Mouse (Mus musculus) limb, embryonic 15.5 days (tissue): ENCODE data around the gene Phlpp1. TPM values are rescaled to one million over a fixed set of nuclear protein-coding genes. Genes with fewer than 3 reads are reported as not detected.

ENCODE experiments used
- ATAC-seq: fragments of 200-750 bp; cut with Nextera tagmentation; 2 replicates; pipeline ENCODE4 v1.8.0; 2017; ENCODE audit warnings: low read depth, moderate TSS enrichment; ENCODE audit not compliant: insufficient number of reproducible peaks, low FRiP score, low TSS enrichment
- H3K27ac ChIP-seq: fragments of 300-500 bp; sonication (generic); 2 replicates; pipeline ENCODE4 v1.5.1; 2015; ENCODE audit warnings: moderate library complexity, mild to moderate bottlenecking, inconsistent platforms
- H3K27me3 ChIP-seq: fragments of 300-500 bp; sonication (generic); 2 replicates; pipeline ENCODE4 v1.6.1; 2015; ENCODE audit warnings: inconsistent platforms
- H3K36me3 ChIP-seq: fragments of 300-500 bp; sonication (generic); 2 replicates; pipeline ENCODE4 v1.6.1; 2015; ENCODE audit warnings: inconsistent platforms
- H3K4me1 ChIP-seq: fragments of 300-500 bp; sonication (generic); 2 replicates; pipeline ENCODE4 v1.6.1; 2015; ENCODE audit warnings: inconsistent platforms
- H3K4me2 ChIP-seq: fragments of 300-500 bp; sonication (generic); 2 replicates; pipeline ENCODE4 v1.6.1; 2015; ENCODE audit warnings: mild to moderate bottlenecking, inconsistent platforms
- H3K4me3 ChIP-seq: fragments of 300-500 bp; sonication (generic); 2 replicates; pipeline ENCODE4 v1.5.1; 2015; ENCODE audit warnings: mild to moderate bottlenecking, inconsistent platforms
- H3K9ac ChIP-seq: fragments of 300-500 bp; sonication (generic); 2 replicates; pipeline ENCODE4 v1.6.1; 2015; ENCODE audit warnings: inconsistent platforms
- H3K9me3 ChIP-seq: fragments of 300-500 bp; sonication (generic); 2 replicates; pipeline ENCODE4 v1.6.1; 2016; ENCODE audit warnings: inconsistent platforms
- WGBS: fragments of 180-500 bp; shearing (Covaris S2); methylation state at CpG from one replicate; pipeline ENCODE4 v1.1.7; 2015; 5-methylcytosine and 5-hydroxymethylcytosine counted together
- polyA plus RNA-seq: library from polyadenylated mRNA; unstranded; fragments of >200 nt; fragmentation: Nextera tagmentation; extraction: Ambion mirVana; gene quantifications from 2 replicates; pipeline ENCODE4 v1.2.1, GENCODE M21; 2015

The Phlpp1 gene
- polyA plus RNA-seq, 1 experiment from 2014 or later = 4.0 TPM

- H3K9ac ChIP-seq = no peak overlapping the region
- no peak for ATAC-seq
- H3K4me1 ChIP-seq = no peaks in the 10 kb centered on the region
- WGBS = 54% methylated on average over 3 of the region's 3 CpGs
- peaks cover 8% of the 10 kb centered on the region; the same call in 1 of the 2 replicates for H3K36me3 ChIP-seq
- H3K27ac ChIP-seq = no peak overlapping the region
- H3K27me3 ChIP-seq = no peaks in the 10 kb centered on the region
- no peak overlapping the region for H3K4me2 ChIP-seq
- no peaks in the 10 kb centered on the region for H3K9me3 ChIP-seq
- H3K4me3 ChIP-seq = no peak overlapping the region
These were observed 204.5 kb downstream of the Phlpp1 start for GRCm38 (mm10) chr1:106376003-106376402.

- H3K4me3 ChIP-seq = no peak overlapping the region
- no peak for ATAC-seq
- no peaks in the 10 kb centered on the region for H3K9me3 ChIP-seq
- 91% methylated on average over 1 of the region's 1 CpGs for WGBS
- peaks cover 6% of the 10 kb centered on the region; the same call in 1 of the 2 replicates for H3K36me3 ChIP-seq
- no peaks in the 10 kb centered on the region for H3K4me1 ChIP-seq
- H3K4me2 ChIP-seq = no peak overlapping the region
- H3K27ac ChIP-seq = no peak overlapping the region
- no peaks in the 10 kb centered on the region for H3K27me3 ChIP-seq
- H3K9ac ChIP-seq = no peak overlapping the region
These were observed 208.9 kb downstream of the Phlpp1 start for GRCm38 (mm10) chr1:106380465-106380864.

DNA sequence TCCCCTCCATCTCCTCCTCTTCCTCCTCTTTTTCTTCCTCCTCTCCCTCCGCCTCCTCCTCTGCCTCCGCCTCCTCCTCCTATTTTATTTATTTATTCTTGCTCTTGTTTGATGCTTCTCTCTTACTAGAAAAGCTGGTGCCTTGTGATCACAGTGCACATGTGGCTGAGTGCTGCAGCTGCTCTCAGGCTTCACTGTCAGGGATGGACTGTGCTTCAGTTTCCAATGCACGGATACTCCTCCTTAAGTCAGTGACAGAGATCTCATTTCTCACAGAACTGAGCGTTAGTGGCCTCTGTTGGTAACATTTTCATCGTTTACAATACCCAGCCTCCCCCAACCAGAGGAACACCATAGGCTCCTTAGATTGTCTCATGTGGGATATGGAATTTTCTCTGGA lies 215.0 kb downstream of the Phlpp1 start:
- no peak overlapping the region for H3K4me2 ChIP-seq
- no peak overlapping the region for H3K4me3 ChIP-seq
- H3K4me1 ChIP-seq = no peaks in the 10 kb centered on the region
- no peak overlapping the region for H3K9ac ChIP-seq
- no peaks in the 10 kb centered on the region for H3K27me3 ChIP-seq
- peaks cover 11% of the 10 kb centered on the region for H3K36me3 ChIP-seq
- H3K9me3 ChIP-seq = no peaks in the 10 kb centered on the region
- 68% methylated on average over 5 of the region's 5 CpGs for WGBS
- no peak overlapping the region for H3K27ac ChIP-seq
- ATAC-seq = no peak

GRCm38 (mm10) chr1:106387264-106387663 lies 215.7 kb downstream of the Phlpp1 start:
- no peaks in the 10 kb centered on the region for H3K4me1 ChIP-seq
- H3K27ac ChIP-seq = no peak overlapping the region
- H3K4me3 ChIP-seq = no peak overlapping the region
- no peak overlapping the region for H3K4me2 ChIP-seq
- no peak overlapping the region for H3K9ac ChIP-seq
- H3K36me3 ChIP-seq = peaks cover 18% of the 10 kb centered on the region
- no peak for ATAC-seq
- H3K27me3 ChIP-seq = no peaks in the 10 kb centered on the region
- 89% methylated on average over 4 of the region's 4 CpGs for WGBS
- no peaks in the 10 kb centered on the region for H3K9me3 ChIP-seq

GRCm38 (mm10) chr1:106389673-106390072 lies 218.1 kb downstream of the Phlpp1 start:
- no peak for ATAC-seq
- no peaks in the 10 kb centered on the region for H3K27me3 ChIP-seq
- 17% methylated on average over 5 of the region's 5 CpGs for WGBS
- H3K4me1 ChIP-seq = no peaks in the 10 kb centered on the region
- no peak overlapping the region for H3K4me3 ChIP-seq
- no peak overlapping the region for H3K9ac ChIP-seq
- H3K36me3 ChIP-seq = peaks cover 28% of the 10 kb centered on the region
- no peaks in the 10 kb centered on the region for H3K9me3 ChIP-seq
- no peak overlapping the region for H3K4me2 ChIP-seq
- no peak overlapping the region for H3K27ac ChIP-seq

DNA sequence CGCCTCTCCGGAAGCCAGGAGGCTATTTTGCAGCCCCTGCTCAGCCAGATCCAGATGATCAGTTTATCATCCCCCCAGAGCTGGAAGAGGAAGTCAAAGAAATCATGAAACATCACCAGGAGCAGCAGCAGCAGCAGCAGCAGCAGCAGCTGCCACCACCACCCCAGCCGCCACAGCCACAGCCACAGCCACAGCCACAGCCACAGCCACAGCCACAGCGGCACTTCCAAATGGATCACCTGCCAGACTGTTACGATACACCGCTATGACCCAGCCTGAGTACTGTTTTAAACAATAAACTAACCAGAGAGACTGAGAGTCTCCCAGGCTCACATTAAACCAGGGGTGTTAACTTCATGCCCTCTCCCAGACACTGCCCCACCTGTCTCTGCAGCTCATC lies 221.5 kb downstream of the Phlpp1 start:
- 90% methylated on average over 6 of the region's 6 CpGs for WGBS
- H3K9me3 ChIP-seq = no peaks in the 10 kb centered on the region
- H3K36me3 ChIP-seq = peaks cover 21% of the 10 kb centered on the region
- no peak overlapping the region for H3K4me3 ChIP-seq
- ATAC-seq = no peak
- no peak overlapping the region for H3K9ac ChIP-seq
- no peaks in the 10 kb centered on the region for H3K4me1 ChIP-seq
- H3K27ac ChIP-seq = no peak overlapping the region
- no peak overlapping the region for H3K4me2 ChIP-seq
- H3K27me3 ChIP-seq = no peaks in the 10 kb centered on the region

GRCm38 (mm10) chr1:106394678-106395077 lies 223.1 kb downstream of the Phlpp1 start:
- WGBS = 74% methylated on average over 2 of the region's 2 CpGs
- H3K27me3 ChIP-seq = no peaks in the 10 kb centered on the region; the same call in 1 of the 2 replicates

DNA sequence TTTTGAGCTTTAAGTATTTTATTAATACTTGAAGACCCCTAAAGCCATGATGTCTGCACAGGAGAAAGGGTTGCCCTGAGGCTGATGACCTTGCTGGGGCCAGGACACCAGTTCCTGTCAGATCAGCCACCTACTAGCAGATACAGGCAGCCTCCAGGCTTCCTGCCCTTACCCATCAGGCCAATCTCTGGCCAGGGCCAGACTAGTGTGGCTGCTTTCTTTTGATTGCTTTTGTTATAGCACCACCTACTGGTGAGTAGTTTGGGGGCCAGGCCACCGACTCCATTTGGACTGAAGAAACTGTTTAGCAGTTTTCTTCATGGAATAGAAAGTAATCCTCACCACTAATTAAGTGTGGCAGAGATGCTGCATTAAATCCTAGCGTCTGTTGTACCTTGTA lies 223.9 kb downstream of the Phlpp1 start:
- ATAC-seq = no peak
- no peaks in the 10 kb centered on the region for H3K4me1 ChIP-seq
- H3K4me2 ChIP-seq = no peak overlapping the region
- 10% methylated on average over 2 of the region's 2 CpGs for WGBS
- no peaks in the 10 kb centered on the region; the same call in 1 of the 2 replicates for H3K27me3 ChIP-seq
- H3K4me3 ChIP-seq = no peak overlapping the region
- no peaks in the 10 kb centered on the region for H3K9me3 ChIP-seq
- peaks cover 21% of the 10 kb centered on the region for H3K36me3 ChIP-seq
- H3K9ac ChIP-seq = no peak overlapping the region
- H3K27ac ChIP-seq = no peak overlapping the region

More at GRCm38 (mm10) chr1:106394678-106395077, 223.1 kb downstream of the Phlpp1 start:
- Histone ChIP-seq H3K4me3 (no peak overlapping the region), H3K4me1 (no peaks in the 10 kb centered on the region), H3K27ac (no peak overlapping the region), H3K9ac (no peak overlapping the region), H3K4me2 (no peak overlapping the region), H3K9me3 (no peaks in the 10 kb centered on the region), H3K36me3 (peaks cover 21% of the 10 kb centered on the region)
- ATAC-seq = no peak

DNA sequence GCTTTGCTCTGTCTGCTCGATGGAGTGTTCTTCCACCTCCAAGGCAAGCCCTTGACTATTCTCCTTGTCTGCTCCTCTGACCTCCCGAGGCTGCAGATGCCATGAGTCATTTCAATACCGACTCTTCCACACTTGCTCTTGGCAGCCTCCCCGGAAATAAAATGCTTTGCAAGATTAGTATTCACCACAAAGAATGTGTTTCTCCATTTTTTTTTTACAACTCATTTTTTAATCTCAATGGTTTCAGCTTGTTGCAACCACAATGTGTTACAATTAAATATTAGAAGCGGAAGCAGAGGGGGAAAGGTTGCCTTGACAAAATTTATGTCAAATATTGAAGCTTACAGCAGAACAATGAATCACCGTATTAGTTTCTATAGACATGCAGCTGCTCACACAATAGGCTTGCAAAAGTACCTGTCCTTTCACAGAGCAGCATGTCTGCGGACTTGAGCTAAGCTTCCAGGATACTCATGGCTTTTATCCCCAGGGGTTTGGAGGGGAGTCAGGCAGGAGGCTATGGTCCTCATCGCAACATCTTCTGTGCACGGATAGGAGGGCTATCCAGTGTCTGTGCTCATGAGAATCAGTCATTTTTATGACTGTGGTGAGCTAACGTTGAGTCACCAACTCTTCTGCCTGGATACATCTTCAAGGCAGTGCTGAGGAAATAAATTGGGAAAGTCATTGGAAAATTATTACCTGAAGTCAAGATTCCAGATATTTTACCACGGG lies 229.5 kb downstream of the Phlpp1 start:
- Histone ChIP-seq H3K9ac (no peak overlapping the region), H3K27me3 (no peaks in the 10 kb centered on the region; the same call in 1 of the 2 replicates), H3K4me2 (no peak overlapping the region), H3K4me1 (peaks cover 2% of the 10 kb centered on the region; the same call in 1 of the 2 replicates), H3K27ac (no peak overlapping the region), H3K36me3 (no peaks in the 10 kb centered on the region), H3K4me3 (no peak overlapping the region), H3K9me3 (no peaks in the 10 kb centered on the region)
- WGBS = 53% methylated on average over 11 of the region's 11 CpGs
- no peak for ATAC-seq

GRCm38 (mm10) chr1:106403011-106403501 lies 231.5 kb downstream of the Phlpp1 start:
- Histone ChIP-seq H3K4me3 (no peak overlapping the region), H3K9me3 (no peaks in the 10 kb centered on the region), H3K4me2 (no peak overlapping the region), H3K9ac (no peak overlapping the region), H3K36me3 (no peaks in the 10 kb centered on the region), H3K27ac (no peak overlapping the region), H3K4me1 (peaks cover 2% of the 10 kb centered on the region; the same call in 1 of the 2 replicates), H3K27me3 (no peaks in the 10 kb centered on the region; the same call in 1 of the 2 replicates)
- WGBS = 86% methylated on average over 6 of the region's 6 CpGs
- no peak for ATAC-seq

GRCm38 (mm10) chr1:106406852-106407251 lies 235.3 kb downstream of the Phlpp1 start:
- H3K4me3 ChIP-seq = no peak overlapping the region
- 27% methylated on average over 1 of the region's 1 CpGs for WGBS
- no peak overlapping the region for H3K9ac ChIP-seq
- H3K4me1 ChIP-seq = no peaks in the 10 kb centered on the region
- no peak overlapping the region for H3K4me2 ChIP-seq
- no peak overlapping the region for H3K27ac ChIP-seq
- ATAC-seq = no peak
- no peaks in the 10 kb centered on the region for H3K27me3 ChIP-seq
- no peaks in the 10 kb centered on the region for H3K36me3 ChIP-seq
- no peaks in the 10 kb centered on the region for H3K9me3 ChIP-seq

GRCm38 (mm10) chr1:106407963-106408440 lies 236.4 kb downstream of the Phlpp1 start:
- no peak overlapping the region for H3K4me2 ChIP-seq
- WGBS = 72% methylated on average over 7 of the region's 7 CpGs
- H3K4me1 ChIP-seq = no peaks in the 10 kb centered on the region
- H3K9me3 ChIP-seq = no peaks in the 10 kb centered on the region
- H3K36me3 ChIP-seq = no peaks in the 10 kb centered on the region
- H3K4me3 ChIP-seq = no peak overlapping the region
- H3K27me3 ChIP-seq = no peaks in the 10 kb centered on the region
- no peak for ATAC-seq
- H3K27ac ChIP-seq = no peak overlapping the region
- H3K9ac ChIP-seq = no peak overlapping the region
